Mouse (Mus musculus) bone marrow macrophage, adult 2 months (primary cell): ENCODE data around the gene Cenpt.

Experiments
- CTCF ChIP-seq: IDR thresholded peaks from 2 replicates; pipeline ENCODE4 v1.5.1; 2012; ENCODE audit warnings: low read depth, mild to moderate bottlenecking, low read length, moderate library complexity
- POLR2A ChIP-seq: IDR thresholded peaks from 2 replicates; pipeline ENCODE4 v1.6.1; 2012; ENCODE audit warnings: mild to moderate bottlenecking, low read depth, low read length, borderline replicate concordance

DNA sequence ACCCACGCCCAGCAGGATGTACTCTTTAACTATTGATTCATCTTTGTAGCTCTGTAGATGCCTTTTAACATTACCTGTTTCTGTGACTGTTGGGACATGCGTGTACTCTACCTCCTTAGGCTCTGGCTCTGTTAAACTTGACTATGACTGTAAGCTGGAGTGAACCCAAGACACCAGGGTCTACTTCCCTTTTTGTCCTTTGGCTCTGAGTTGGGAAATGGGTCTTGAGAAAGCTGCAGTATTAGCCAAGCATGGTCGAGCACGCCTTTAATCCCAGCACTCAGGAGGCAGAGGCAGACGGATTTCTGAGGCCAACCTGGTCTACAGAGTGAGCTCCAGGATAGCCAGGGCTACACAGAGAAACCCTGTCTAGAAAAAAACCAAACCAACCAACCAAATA lies 5.4 kb upstream of the Cenpt start:
- no peak for TF ChIP-seq POLR2A
- no peak for TF ChIP-seq CTCF
